Mouse (Mus musculus): ENCODE data around the gene Rab3il1.

The Rab3il1 gene

DNA sequence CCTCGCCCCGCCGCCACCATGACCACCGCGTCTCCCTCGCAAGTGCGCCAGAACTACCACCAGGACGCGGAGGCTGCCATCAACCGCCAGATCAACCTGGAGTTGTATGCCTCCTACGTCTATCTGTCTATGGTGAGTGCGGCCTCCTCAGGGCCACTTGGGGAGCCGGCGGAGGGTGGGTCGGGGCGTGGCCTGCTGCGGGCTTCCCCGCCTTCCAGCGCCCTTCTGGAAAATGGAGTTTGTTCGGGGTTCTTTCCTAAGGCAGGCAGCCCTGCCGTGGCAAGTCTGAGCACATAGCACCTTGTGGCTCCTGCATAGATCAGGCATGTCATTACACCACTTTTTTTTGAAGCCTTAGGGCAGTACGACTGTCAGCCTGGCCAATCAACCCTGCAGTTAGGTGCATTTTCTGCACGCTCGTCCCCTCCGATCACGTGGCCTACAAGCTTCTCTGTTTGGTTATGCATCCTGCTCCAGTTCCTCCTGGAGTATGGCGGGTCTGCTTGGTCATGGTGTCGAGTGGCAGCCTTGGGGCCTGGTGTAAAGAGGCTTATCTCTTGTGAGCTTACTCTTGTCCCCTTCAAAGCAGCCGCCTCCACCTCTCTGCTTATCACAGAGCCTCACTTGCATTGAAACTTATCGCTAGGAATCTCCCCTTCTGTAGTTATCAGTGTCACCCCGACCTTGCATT is 18.5 kb upstream of the Rab3il1 start:
- under 1% methylated on average over 31 of the region's 31 CpGs for WGBS

DNA sequence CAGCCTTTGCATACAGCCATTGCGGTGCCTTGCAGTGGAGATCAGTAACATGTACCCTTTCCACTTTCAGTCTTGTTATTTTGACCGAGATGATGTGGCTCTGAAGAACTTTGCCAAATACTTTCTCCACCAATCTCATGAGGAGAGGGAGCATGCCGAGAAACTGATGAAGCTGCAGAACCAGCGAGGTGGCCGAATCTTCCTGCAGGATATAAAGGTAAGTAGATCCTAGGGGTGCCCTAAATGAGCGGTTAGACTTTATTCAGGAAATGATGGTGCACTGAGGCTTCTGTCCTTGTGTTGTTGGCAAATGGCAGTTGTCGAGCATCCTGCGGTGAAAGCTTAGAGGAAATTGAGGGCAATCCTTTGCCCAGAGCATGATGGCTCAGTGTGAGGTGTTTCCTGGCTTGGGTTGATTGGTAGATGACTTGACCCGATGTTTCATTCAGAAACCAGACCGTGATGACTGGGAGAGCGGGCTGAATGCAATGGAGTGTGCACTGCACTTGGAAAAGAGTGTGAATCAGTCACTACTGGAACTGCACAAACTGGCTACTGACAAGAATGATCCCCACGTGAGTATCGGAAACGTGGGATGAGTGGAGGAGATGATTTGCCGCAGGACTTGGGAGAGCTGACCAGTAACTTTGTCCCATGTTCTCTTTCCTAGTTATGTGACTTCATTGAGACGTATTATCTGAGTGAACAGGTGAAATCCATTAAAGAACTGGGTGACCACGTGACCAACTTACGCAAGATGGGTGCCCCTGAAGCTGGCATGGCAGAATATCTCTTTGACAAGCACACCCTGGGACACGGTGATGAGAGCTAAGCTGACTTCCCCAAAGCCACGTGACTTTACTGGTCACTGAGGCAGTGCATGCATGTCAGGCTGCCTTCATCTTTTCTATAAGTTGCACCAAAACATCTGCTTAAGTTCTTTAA is 17.1 kb upstream of the Rab3il1 start:
- WGBS, result 64% methylated on average over 20 of the region's 20 CpGs

GRCm38 (mm10) chr19:9985190-9985899 is 16.1 kb upstream of the Rab3il1 start:
- WGBS, result 86% methylated on average over 6 of the region's 6 CpGs

DNA sequence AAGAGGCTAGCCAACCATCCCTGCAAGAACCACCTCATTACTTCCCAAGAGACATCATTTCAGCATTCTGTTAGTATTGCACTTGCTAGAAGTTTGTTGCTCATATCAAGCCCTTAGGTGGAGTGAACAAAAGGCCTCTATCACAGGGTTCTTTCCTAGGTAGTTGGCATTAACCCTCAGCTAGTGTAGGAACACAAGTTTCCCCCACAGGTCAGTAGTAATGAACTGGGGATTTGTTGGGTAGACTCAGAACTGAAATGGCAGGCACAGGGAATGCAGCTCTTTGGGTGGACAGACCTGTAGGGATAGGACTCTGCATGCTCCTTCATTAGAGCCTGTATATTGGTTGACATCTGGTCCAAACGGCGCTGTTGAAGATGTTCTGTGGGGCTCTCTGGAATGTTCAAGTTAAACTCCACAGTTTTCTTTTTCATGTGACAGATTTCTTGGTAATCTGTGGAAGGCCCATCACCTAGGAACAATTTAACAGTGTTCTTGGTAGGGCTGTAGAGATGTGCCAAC is 15.5 kb upstream of the Rab3il1 start:
- WGBS, result 71% methylated on average over 2 of the region's 2 CpGs

DNA sequence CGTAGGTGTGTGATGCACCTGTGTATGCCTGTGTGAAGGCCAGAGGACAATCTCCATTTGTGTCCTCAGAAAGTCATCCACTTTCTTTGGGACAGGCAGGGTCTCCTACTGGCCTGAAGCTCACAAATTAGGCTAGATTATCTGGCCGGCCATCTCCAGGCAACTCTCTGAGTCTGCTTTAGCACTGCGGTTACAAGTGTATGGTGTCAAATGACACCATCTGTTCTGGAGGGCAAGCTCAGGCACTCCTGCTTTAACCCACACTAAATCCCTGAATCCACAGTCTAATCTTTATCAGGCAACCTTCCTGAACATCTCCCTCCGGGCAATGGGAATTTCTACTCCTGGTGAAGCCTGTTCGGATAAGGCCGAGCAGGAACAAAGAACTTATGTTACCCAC is 14.3 kb upstream of the Rab3il1 start:
- WGBS, result 63% methylated on average over 6 of the region's 6 CpGs

- WGBS, result 61% methylated on average over 17 of the region's 17 CpGs
Observed at GRCm38 (mm10) chr19:9989171-9989883, 12.1 kb upstream of the Rab3il1 start.

GRCm38 (mm10) chr19:9991304-9991703 is 10.2 kb upstream of the Rab3il1 start:
- WGBS, result 31% methylated on average over 5 of the region's 5 CpGs

DNA sequence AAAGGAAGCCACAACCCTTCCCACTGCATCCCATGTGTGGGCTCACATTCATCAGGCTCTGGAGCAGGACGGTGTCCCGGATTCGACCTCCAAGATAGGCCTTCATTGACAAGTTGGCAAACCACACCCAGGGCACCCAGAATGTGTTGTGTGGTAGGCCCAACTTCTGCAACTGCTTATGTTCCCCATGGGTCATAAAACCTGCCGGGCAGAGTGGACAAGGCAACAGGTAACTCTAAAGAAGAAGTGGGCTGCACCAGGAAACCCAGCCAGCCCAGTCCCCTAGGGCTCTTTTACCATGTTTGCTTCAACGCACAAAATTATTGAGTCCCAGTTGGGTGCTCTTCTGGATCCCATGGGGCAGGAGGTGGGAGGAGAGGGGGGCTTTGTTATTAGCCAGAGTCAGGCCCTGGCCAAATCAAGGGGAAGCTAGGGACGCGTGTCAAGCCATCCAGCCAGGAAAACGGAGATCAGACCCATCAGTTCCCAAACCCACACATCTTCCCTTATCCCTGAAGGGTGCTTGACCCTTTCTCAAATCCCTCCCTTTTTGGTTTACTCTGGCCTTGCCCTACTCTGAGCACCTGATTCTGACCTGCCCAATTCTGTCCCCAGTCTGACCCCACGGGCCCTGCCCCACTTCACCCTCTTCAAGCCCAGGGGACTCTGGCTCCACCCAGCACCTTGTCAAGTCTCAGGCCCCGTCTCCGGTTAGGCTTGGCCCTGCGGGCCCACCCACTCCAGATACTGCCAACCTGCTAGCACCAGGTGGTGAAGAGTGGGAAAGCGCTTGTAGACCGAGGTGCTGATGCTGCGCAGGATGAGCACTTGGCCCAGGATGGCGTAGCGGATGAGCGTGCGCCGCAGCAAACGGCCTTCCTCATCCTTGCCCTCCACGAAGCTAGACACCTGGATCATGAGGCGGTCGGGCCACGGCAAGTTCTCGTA is 9.2 kb upstream of the Rab3il1 start:
- 60% methylated on average over 26 of the region's 26 CpGs for WGBS

- WGBS, result 10% methylated on average over 17 of the region's 17 CpGs
Observed at GRCm38 (mm10) chr19:9993036-9993656, 8.3 kb upstream of the Rab3il1 start.

DNA sequence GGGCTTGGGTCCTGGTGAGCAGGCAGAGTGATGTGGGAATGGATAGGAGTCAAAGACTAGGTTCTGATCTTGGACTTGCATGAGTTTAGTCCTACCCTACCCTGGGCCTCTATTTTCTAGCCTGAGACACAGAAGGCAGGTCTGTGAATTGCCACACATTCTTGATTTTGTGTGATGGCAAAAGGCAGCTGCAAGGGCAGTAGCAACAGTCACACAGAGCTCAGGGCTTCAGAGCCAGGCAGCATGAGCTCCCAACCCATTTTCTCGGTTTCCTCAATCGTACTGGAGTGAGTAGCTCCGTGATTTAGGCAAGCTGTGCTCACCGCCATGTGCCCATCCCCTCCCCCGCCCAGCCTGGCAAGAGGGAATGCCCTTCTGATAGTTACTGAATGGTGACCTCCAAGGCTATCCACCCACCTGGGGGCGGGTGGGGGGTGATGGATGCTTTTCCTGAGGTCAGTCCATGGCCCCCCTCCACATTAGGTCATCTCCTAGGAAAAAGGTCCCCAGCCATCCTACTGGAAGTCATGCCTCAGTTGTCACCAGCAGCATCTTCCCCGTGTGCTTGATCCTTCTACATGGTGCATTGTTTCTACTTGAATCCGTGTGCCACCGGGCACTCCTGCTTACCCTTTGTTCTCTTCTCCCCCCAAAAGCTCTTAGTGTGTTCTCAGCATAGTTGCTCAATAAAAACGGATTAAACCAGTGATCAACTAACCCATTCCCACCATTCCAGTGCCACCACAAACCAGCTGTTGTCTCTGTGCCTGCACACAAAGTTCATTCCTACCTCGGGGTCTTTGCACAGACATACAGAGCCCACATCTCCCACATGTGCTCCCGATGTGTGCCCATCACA is 4.0 kb upstream of the Rab3il1 start:
- 80% methylated on average over 12 of the region's 12 CpGs for WGBS

DNA sequence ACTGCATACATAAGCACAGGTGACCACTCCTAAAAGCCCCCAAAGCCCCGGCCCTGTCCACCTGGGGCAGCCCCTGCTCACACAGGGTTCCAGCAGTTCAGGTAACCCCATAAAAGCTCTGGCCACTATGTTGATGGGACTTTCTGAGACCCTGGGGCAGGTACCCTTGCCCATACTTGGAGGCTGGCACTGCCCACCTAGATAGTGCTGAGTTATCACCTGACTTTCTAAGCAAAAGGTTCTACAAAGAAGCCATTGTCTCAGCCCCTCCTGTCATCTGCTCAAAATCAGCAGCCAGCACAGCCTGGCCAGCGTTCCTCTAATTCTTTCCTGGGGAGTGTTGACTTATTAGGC is 3.4 kb upstream of the Rab3il1 start:
- 83% methylated on average over 2 of the region's 2 CpGs for WGBS

DNA sequence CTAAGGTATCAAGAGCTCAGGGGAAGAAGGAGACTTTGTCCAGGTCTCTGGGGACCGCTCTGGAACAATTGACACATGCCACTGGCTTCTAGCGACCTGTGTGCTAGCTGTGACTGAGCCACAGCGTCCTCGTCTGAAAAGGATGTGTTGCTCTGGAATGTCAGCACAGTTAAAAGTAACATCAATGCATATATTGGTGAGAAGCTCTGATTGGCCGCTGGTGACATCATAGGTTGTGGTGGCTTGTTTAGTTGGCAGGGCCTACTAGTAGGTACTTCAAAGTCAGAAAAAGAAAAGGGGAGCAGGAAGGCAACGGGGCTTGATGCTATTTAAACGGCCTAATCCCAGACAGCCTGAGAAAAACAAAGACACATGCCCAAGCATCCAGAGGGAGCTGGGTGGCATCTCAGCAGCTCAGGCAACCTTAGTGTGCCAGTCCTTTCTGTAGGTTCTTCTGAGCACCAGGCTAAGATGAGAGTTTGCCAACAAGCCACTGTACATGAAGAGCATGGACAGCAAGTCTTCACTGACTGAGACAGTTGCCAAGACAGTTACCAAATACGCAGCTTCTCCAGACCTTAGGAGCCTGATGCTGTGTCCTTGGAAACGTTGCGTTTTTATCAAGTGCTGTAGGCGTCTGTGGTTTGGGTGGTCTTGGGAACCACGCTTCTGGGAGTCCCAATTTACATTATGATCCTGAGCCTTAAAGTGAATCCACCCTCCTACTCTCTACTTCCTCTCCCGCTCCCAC is 2.6 kb upstream of the Rab3il1 start:
- WGBS, result 47% methylated on average over 13 of the region's 13 CpGs

DNA sequence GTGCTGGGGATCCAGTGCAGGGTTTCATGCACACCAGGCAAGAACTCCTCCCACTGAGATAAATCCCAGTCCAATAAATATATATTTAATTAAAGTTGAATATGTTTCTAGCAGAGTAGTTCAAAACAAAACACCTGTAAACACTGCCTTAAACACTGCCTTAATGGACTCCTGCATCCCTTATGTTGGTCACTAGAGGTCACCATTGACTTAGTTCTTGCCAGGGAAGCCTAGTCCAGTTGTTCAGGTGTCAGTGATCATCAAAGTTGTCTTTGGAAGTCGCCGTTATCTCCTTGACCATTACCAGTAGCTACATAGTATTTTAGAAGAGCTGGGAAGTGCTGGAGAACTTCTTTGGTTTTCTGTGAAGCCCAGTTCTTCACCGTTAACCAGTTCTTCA is 1.1 kb upstream of the Rab3il1 start:
- WGBS, result 31% methylated on average over 3 of the region's 3 CpGs

- 50% methylated on average over 1 of the region's 1 CpGs for WGBS
Observed at GRCm38 (mm10) chr19:10003696-10004095, 2.2 kb downstream of the Rab3il1 start.

DNA sequence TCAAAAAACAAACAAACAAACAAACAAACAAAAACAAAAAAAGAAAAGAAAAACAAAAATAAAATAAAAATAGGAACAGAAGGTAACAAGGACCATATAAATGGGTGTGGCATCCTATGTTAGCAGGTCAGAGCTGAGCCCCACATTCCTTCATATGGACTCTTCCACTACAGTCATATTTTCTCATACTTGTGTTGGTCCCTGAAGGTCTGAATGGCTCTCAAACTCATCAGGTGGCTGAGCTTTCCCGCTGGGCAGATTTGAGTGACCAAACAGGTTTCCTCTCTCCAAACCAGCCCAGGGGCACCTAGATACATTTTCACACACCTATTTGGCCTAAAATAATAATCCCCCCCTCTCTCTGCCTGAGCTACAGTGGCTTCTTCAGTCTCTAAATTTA is 9.9 kb downstream of the Rab3il1 start:
- WGBS, result 97% methylated on average over 1 of the region's 1 CpGs

DNA sequence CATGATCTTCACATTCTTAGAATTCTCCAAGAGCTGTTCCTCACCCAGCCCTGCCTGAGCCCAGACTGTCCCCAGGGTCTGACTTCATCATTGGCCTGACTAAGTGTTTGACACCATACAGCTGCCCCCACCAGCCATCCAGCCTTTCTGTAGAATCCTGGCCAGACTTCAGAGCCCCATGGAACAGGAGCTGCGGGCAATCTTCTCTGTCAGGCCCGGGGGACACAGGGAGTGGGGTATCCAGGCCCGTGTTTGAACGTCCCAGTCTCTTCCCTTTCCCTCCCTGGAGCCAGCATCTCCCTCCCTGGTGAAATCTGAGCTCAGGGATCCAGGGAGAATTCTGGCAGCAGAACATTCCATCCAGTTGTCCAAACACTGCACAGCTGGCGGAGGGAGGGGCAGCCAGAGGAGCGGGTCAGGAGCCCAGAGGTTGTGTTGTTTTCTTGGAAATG is 11.4 kb downstream of the Rab3il1 start:
- 74% methylated on average over 6 of the region's 6 CpGs for WGBS

GRCm38 (mm10) chr19:10013348-10013747 is 11.9 kb downstream of the Rab3il1 start:
- 79% methylated on average over 3 of the region's 3 CpGs for WGBS

- 77% methylated on average over 5 of the region's 5 CpGs for WGBS
Observed at GRCm38 (mm10) chr19:10013913-10014312, 12.4 kb downstream of the Rab3il1 start.
